Mouse (Mus musculus) heart, adult 18-20 months (tissue): ENCODE measurements around the gene Fdxacb1. TPM values are rescaled to one million over a fixed set of nuclear protein-coding genes. Genes with fewer than 3 reads are reported as not detected.

Experiments
- DNase-seq, 2 experiments: peaks; one replicate each; pipeline ENCODE4 v3.0.0; 2021 to 2022; ENCODE audit warnings: mixed read lengths in 1 of 2
- total RNA-seq, 2 experiments: library from RNA; stranded (reverse); gene quantifications; 2 replicates each; pipeline ENCODE4 v1.2.3; 2021

Fdxacb1 gene
- total RNA-seq, 2 experiments from 2014 or later: 4.1 to 5.8 TPM

DNA sequence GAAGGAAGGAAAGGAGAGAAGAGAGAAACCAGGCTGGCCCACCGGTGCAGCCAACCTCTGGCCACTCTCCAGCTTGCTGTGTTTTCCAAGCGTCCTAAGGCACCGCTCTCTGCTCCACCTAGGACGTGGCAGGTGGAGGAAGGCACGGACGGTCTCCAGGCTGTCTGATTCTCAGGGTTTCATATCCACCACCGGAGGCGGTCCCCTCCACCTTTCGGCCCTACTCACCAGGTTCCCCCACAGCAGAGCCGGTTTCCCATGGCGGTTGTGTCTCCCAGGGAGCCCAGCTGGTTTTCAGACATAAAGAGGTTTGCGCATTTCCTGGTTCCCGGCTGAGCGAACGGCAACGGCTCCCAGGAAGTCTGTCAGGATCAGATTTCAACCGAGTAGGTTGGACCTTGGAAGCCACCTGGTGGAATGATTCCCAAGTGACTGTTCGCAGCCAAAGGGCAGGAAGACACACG, 21.8 kb upstream of the Fdxacb1 start, which contains the start of gene 2310030G06Rik:
2310030G06Rik (minus strand) TSS at position 323 of the 464 bp plus-strand sequence.
- DNase-seq: peak in 1 of 2 experiments; percentile 38

DNA sequence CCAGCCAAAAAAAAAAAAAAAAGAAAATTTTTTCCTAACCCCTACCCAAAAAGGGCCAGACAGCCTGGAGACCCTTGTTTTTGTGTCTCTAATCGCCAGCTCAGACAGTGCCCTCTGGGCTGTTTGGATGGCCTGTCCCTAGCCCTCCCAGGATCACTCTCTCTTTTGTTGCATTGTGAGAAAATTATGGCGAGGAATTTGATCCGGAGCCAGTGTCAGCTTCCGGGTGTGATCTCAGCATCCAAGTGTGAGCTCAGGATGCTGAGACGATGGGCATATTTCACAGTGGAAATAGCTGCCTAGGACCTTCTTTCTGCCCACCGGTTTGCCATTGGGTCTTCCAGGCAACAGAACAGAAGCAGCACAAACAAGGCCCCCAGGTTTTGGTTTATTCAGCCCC, 17.3 kb upstream of the Fdxacb1 start:
- no peak for DNase-seq

DNA sequence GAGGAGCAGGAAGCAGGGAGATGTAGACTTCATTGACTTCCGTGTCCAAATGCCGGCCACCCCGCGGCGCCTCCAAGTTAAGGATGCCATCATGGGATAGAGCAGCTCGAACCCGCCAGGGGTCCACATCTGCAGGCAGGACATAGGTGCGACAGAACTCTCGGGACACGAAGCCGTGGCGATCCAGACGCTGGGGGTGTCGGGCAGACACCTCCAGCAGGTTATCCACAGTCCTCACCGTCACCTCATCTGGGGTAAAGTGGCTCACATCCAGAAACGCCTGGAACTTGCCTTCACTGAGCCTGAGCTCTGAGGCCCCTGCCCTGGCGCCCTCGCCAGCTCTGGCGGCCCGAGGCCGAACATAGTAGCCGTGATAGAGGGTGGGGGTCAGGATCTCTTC, 16.7 kb upstream of the Fdxacb1 start, which contains the start of gene Cryab:
Cryab (plus strand) TSS at position 3 of the 400 bp plus-strand sequence.
- DNase-seq: peak in 1 of 2 experiments; percentile 50

DNA sequence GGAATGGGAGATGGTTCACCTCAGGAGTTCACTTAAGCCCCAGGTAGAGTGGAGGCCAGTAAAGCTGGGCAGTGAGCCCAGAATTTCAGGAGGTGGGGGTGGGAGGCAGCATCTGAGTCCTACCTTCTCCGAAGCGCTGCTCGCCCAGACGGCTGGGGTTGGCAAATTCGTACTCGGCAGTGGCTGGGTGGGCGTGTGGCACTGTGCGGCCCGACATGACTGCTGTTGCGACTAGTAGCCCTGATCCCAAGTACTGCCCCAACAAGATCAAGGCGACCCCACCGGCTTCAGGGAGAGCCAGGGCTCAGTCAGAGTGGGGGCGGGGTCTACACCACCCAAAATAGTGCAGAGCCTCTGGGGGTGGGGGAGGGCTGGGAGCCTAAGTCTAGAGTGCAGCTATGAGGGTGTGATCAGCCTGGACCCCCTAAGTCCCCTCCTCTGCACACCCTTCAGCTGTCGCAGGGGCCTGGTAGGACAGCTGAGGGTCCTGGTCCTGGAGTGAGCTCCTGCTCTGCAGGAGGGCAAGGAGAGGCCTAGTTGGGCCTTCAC, 15.9 kb upstream of the Fdxacb1 start, which contains the start of gene Hspb2:
Hspb2 (minus strand) TSS at position 301 of the 549 bp plus-strand sequence.
- DNase-seq: peak; percentile 63 to 79

DNA sequence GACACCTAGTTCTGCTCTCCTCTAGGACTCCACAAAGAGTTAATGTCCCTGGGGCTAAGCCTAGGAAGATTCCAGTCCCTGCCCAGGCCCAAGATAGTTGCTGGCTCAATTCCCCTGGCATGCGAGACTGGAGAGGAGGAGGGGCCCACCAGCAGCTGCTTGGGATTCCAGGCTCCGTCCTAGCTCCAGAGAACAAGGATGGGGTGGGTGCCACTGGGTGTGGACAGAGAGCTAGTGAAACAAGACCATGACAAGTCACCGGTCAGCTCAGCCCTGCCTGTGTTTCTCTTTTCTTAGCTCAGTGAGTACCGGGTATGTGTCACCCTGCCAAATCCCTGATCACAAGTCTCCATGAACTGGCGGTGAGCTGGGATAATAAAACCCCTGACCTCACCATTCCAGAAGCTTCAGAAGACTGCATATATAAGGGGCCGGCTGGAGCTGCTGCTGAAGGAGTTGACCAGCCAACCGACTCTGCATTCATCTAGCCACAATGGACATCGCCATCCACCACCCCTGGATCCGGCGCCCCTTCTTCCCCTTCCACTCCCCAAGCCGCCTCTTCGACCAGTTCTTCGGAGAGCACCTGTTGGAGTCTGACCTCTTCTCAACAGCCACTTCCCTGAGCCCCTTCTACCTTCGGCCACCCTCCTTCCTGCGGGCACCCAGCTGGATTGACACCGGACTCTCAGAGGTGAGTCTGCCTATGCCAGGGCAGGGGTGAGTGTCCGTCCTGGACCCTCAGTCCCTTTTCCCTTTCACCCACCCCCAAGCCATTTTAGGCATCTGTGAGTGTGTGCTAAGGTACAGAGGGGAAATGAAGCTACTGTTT, 15.0 kb upstream of the Fdxacb1 start:
- DNase-seq: peak; percentile 91 to 97

DNA sequence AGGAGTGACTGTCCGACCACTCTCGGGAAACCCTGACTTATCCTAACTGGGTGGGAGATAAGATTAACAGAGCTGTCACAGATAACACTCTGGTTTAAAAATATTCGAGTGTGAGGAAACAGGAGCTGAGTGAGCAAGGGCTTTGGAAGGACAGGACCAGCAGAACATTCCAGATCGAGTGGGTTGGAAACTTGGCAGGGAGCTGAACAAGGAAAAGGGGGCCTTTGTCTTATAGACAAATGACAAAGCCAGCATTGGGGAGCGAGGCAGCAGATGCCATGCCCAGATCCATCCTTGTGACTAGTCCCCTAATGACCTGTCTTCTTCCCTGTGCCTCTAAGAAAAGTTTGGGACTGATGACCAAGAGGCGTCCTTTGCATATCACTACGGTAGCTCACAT, 14.1 kb upstream of the Fdxacb1 start:
- DNase-seq: peak; percentile 40 to 56

DNA sequence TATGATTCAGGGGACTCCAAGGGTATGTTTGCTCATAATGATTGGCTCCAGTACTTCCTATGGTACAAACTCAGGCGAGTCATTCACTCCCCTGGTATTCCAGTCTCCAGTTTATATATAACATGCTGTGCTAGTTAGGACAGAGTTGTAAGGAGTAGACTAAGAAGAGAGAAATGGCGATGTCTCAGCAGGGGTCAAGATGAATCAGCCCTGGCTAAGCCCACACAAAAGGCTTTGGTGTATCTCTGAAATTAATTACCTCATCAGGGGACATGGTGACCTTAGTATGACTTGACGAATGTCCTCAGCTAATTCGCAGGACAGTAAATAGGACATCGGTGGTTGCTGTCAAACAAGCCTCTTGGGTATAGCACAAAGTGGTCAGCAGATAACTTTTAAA, 11.3 kb upstream of the Fdxacb1 start:
- DNase-seq: no peak

DNA sequence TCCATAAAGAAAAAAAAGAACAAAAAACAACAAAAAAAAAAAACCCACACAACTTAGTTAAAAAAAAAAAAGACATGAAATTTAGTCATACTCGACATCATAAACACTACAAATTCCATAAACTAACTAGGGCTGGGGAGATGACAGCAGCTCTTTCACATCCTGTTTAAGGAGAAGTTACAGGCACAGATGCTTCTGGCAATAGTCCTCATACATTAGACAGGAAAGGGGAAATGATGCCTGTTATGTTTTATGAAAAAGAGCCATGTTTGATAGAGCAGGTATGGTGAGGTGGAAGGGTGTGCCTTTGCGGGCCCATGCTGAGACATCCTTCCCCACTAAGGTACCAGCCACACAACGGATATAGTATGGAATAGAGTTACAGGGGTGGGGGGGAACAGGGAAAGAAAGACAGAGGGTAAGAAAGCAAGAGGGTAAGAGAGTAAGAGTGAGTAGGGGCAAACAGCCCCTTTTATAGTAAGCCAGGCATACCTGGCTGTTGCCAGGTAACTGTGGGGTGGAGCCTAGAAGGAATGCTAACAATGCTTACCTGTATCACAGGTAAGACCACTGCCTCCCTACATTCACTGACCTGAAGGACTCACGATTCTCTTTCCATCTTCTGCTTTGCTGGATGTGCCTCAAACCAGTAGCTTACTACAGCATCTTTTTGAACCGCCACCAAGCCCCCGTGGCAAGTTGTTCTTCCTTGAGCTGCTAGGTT, 6.4 kb upstream of the Fdxacb1 start:
- no peak for DNase-seq

DNA sequence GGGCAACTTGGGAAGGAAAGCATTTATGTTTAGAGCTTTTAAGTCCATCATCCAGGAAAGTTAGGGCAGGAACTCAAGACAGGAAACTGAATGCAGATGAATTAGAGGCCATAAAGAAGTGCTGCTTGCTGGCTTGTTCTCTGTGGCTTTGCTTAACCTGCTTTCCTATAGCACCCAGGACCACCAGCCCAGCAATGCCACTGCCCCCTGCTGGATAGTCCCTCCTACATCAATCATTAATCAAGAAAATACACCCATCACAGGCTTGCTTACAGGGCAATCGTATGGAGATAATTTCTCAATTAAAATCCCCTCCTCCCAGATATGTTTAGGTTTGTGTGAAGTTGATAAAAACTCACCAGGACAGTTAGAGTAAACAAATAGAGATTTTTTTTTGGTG, 4.7 kb upstream of the Fdxacb1 start:
- DNase-seq: peak in 1 of 2 experiments; percentile 42

DNA sequence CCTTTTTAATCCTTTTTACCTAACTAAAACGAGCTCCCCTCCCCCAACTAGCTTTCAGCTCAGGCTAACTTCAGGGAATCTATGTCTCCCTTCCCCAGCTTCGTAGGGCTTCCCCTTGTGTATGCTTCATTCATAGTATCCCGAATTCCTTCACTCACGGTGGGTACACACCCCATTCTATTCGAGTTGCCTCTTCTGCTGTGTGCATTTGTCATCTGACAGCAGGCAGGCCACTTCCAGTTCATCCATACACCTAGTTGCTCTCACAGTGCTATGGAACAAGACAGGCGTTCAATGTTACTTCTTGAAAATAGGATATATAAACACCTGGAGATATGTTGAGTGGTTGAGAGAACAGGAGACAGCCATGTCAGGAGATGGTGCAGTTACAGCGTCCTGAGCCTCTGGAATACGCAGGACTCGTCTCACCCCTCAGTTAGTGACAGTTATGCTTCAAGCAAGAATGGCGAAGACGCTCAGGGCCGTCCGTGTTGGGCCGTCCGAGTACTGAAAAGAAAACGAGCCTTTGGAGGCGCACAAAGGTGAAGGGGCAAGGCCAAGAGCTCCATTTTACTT, 417 bp upstream of the Fdxacb1 start:
- DNase-seq: no peak

DNA sequence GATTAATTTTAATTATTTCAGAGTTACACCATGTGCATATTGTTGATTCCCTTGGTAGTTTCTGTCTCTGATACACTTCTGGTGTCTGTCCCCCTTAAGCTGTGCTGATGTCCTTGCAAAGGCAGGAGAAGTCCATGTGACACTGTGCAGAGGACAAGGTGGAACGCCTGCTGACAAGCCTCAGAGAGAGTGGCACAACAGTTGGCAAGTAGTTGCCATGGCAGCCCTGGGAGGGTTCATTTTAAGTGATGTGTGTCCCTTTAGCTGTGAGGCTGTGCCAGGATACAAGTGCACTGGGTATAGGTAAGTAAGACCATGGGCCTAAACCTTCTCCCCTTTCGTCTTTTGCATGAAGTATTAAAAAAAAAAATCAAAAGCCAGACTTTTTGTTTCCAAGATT, 2.0 kb downstream of the Fdxacb1 start:
- peak; percentile 36 to 45 for DNase-seq

DNA sequence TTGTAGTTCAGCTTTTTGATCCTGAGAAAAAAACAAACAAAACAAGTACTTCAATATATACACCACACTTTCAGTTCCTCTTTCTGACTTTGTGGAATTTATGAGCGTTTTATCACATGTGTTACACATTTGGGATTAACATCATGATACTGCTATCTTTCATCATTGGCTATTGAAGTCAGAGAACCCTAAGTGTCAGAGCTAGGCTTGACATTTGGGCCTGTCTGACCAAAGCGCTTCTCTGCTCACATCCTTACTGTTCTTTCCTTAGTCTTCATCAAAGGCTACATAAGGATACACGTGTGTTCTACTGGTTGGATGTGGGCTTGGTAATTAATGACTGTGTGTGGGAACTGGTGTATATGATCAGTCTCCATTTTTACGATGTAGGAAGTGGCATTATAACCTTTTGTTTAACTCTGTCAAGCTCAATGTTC, 6.0 kb downstream of the Fdxacb1 start:
- DNase-seq: no peak

DNA sequence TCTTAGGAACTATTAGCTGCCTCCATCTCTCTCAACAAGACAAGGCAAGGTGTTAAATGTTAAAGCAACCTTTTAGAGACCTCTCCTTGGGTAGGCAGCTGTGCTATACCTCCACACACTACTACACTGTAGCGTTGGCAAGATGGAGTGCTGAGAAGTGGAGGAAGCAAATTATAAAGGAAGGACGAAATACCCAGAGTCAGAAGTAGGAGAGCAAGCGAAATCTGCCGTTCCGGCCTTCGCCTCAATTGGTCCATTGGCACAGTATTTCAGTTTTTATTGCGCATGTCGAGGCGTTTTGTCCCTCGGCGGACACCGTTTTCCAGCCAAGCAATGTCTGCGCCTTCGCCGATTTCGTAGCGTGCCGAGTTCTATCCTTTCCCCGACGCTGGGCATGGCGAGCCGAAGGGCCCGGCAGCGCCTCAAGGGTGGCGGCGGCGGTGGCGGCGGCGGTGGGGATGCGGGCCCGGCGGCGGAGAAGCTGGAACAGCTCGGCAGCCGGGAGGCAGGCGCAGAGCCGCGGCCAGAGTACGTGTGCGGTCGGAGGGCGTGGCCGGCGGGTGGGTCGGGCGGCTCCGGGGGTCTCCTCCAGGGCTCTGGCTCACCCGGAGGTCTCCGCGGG, 7.1 kb downstream of the Fdxacb1 start, which contains the start of the genes Alg9 and 1110032A03Rik:
Alg9 (plus strand) TSS at position 29 of the 622 bp plus-strand sequence.
1110032A03Rik (minus strand) TSS at position 530 of the 622 bp plus-strand sequence.
- DNase-seq: peak; percentile 90 to 96

DNA sequence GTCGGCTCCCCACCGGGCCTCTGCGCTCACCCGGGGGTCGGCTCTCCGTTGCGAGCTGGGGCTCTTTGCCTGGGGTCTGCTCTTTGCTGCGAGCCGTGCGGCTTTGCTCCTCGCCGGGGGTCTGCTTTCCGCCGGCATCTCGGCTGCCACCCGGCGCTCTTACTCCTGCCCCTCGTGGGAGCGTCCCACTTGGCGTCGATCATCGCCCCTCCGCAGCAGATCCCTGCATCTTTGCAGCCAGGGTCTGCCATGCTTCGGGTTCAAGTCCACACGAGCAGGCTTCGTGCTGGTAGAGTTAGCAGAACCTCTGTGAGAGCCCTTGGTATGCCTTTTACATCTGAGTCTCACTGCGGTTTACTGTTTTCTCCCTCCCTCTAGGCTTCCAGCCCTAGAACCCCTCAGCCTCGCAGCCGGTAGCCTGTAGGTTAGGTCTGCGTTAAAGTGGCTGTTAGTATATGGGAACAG, 7.7 kb downstream of the Fdxacb1 start:
- peak in 1 of 2 experiments; percentile 34 for DNase-seq

DNA sequence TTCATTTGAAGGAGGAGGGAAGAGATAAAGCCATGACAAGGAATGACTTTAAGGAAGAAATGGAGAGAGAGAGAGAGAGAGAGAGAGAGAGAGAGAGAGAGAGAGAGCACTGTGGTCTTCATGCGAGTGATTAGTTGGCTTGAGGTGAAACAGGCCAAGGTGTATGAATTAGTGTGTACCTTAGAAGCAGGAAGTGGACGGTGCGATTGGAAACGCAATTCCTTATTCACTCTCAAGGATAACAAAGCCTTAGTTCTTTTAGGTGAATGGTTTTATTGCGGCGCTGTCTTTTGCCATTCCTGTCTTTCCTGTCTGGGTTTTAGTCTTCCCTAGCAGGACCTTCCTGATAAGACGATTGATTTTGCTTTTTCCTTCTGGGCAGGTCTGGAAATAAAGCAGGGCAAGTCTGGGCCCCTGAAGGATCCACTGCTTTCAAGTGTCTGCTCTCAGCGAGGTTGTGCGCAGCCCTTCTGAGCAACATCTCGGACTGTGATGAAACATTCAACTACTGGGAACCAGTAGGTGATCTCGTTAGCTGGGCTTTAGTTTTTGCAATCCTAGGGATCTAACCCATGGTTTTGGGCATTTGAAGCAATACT, 8.2 kb downstream of the Fdxacb1 start:
- DNase-seq: no peak

DNA sequence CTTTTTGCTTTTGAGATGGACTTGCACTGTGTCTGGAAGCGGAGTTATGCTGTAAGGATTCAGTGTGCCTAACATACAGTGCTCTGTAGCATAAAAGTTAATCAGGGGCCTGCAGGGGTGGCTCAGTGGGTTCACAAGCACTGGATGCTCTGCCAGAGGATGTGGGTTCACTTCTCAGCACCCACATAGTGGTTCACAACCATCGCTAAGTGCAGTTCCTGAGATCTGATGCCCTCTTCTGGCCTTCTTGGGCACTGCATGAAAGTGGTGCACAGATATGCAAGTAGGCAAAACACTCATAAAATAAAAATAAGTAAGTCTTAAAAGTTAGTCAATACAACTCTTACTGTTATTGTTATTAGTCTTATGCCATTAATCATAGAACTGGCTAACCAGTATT, 14.1 kb downstream of the Fdxacb1 start:
- DNase-seq: peak in 1 of 2 experiments; percentile 50

DNA sequence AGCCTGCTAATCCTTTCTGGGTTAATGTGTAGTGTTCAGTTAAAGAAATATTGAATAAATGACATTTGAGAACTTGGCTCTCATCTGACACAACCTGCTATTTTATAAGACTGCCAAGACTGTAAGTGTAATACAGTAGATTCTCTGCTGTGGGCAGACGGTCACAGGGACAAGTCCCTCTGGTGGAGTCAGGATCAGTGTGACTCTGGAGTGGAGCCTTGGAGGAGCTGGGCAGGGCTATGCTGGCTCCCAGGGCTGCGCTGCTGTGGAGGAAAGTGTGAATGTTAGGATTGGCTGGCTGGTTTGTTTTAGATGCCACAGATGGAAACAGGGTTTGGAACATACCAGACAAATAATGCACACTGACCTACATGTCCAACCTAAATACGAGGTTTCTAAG, 27.2 kb downstream of the Fdxacb1 start:
- DNase-seq: no peak

DNA sequence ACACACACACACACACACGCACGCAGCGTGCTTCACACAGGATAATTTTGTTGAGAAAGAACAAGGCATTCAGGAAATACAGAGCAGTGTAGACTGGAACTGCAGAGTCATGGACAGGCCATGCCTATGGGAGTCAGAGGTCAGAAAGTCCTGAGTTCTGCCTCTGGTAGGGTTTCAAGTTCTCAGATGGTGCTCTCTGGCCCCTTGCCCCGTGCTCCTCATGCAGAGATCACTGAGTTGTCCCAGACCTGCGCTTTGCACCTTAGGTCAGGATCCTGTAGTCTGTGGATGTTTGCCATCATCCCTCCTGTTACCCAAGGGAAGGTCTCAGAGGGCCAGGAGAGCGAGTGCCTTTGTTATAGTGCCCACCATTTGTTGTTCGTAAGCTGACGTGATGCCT, 28.7 kb downstream of the Fdxacb1 start:
- DNase-seq: no peak

DNA sequence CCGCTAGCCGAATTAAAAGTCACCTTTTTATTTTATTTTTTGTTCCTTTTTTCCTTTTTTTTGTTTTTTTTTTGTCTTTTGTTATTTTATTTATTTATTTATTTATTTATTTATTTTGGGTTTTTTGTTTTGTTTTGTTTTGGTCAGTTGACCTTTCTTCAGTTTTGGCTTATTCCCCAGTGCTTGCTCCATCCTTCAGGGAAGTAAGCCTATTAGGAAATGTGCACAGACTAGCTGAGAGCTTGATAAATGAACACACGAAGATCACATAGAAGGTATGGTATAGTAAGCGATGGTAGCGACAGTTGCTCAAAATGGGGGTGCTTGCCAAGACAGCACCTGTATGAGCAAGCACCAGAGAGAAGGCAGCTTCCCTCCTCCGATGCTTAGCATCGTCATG, 29.6 kb downstream of the Fdxacb1 start:
- DNase-seq: no peak

DNA sequence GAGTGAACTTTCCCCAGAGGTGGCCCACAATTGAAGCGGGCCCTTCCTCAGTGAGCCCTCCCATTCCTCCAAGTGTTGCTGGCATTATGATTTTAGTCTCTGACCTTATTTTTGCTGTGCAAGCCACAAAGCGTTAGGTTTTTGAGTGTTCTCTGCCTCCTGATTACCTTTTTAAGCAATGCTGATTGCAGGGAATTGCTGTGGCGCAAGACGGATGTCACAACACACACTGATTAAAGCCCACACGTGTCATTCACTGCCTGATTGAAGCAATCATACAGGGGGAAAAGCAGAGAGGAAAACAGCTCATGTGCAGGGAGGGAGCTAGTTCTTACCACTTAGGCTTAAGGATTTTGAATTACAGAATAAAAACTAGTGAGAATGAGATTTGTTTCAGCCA, 30.3 kb downstream of the Fdxacb1 start:
- DNase-seq: peak in 1 of 2 experiments; percentile 9

DNA sequence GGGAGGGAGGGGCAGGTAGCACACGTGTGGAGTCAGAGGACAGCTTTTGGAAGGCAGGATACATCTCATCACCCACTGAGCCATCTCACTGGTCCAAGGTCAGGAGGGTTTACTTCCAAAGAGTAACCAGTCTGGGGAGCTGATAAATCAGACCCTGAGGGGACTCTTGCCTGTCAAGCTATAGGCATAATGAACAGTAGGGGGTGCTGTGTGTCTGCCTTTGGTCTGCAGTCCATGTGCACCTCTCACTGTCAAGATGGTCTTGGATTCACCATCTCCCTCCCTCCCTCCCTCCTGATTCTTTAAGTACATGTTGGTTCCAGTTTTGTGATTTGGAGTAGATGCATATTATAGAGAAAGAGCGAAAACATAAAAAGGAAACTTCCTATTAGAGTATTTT, 32.9 kb downstream of the Fdxacb1 start:
- peak; percentile 25 to 41 for DNase-seq
